In the genomic region with DNA sequence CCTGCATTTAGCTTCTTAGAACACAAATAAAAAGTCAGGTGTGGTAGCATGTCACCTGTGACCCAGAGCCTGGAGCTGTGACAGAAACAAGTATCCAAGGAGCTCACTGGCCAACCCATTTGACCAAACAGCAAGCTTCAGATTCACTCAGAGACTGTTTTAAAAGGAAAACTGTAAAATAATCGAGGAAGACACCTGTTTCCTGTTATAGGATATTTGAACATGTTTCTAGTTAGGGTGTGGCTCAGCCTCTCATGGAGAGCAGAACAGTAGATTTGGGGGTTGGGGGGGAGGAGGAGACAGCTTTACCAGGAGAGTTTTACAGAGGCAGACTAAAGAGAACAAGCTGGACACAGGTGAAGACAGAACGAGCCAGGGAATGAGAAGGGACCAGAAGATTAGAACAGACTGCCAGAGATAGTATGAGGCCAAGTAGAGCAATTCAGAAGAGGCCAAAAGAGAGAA, we compare ENCODE assay signal across 13 mouse cellular contexts.
A peak's percentile ranks its signal among the peaks of the same experiment; 100 is the strongest.
DNase-seq lines count a peak whose midpoint lies in the region; ATAC-seq and TF ChIP-seq lines count a peak whose summit lies in the region.
"Had no signal": no experiment of that assay in that cellular context is flagged by ENCODE, and none has a peak within 500 bp of the region (broad histone marks: within the 10 kb centered on the region; RNA-seq: fewer than 3 reads in every experiment).

No protein-coding gene starts in this region.

- H3K27me3 ChIP-seq in heart, embryonic 10.5 days (ENCODE audit: insufficient read depth, poor library complexity, severe bottlenecking): no peaks in the 10 kb centered on the region
- H3K27me3 ChIP-seq in stomach, postnatal 0 days (ENCODE audit: control insufficient read depth, insufficient read depth, low read length): no peaks in the 10 kb centered on the region

- H3K4me2 ChIP-seq in stomach, postnatal 0 days (replicated peaks; ENCODE audit: low read depth): no peak overlapping the region

- H3K9ac ChIP-seq in stomach, postnatal 0 days (ENCODE audit: low read length): no peak overlapping the region

- peak; percentile 48 for DNase-seq in heart, embryonic 10.5 days (ENCODE audit: low spot score)
- DNase-seq in heart, postnatal 14 days: no peak
- DNase-seq in urinary bladder, postnatal 14 days (ENCODE audit: low spot score): peak; percentile 12
- DNase-seq in urinary bladder, postnatal 10 days (ENCODE audit: low spot score): no peak
- DNase-seq in stomach, postnatal 0 days (ENCODE audit: low spot score): peak; percentile 34
- DNase-seq in left cerebral cortex, postnatal 4 days: no peak
- DNase-seq in right cerebral cortex, postnatal 14 days: no peak
- DNase-seq: cerebellum, postnatal 25 days; kidney, adult 8-10 months; lung, postnatal 14 days; right cerebral cortex, postnatal 4 days had no signal

- no peak for TF ChIP-seq EP300 in stomach, postnatal 0 days (optimal IDR thresholded peaks at IDR 0.05)

- 55% methylated on average over 2 of the region's 2 CpGs for WGBS in heart, embryonic 10.5 days
- WGBS in stomach, postnatal 0 days: 23% methylated on average over 2 of the region's 2 CpGs

- ATAC-seq in hematopoietic stem cell, adult 5-6 weeks (replicated peaks in 1 of 2; ENCODE audit: insufficient read depth in 1 of 2, low FRiP score in 2 of 2, low TSS enrichment in 1 of 2, low read depth in 1 of 2, poor library complexity in 2 of 2, severe bottlenecking in 2 of 2): peak; percentile 44 to 51
- peak; percentile 81 for ATAC-seq in stomach, postnatal 0 days (ENCODE audit: low FRiP score, low TSS enrichment)

- intact Hi-C loops in heart, postnatal 14 days (cut with DNase I): no loop called here
- intact Hi-C loops in left cerebral cortex, postnatal 4 days (cut with DNase I): no loop called here

- no peaks in the 10 kb centered on the region for H3K36me3 ChIP-seq in heart, embryonic 10.5 days
- no peaks in the 10 kb centered on the region for H3K36me3 ChIP-seq in stomach, postnatal 0 days (ENCODE audit: control insufficient read depth, insufficient read depth, low read length)
- H3K36me3 ChIP-seq: hindbrain, embryonic 10.5 days had no signal

- H3K4me1 ChIP-seq in heart, embryonic 10.5 days: peaks cover 21% of the 10 kb centered on the region
- H3K4me1 ChIP-seq in stomach, postnatal 0 days (replicated peaks; ENCODE audit: control insufficient read depth, insufficient read depth): no peaks in the 10 kb centered on the region

- no peak for TF ChIP-seq CTCF in stomach, postnatal 0 days (IDR thresholded peaks at IDR 0.05; ENCODE audit: low read depth)

- H3K27ac ChIP-seq in heart, embryonic 10.5 days: no peak overlapping the region
- H3K27ac ChIP-seq in stomach, postnatal 0 days (replicated peaks): peak overlapping the region; percentile 67
- H3K27ac ChIP-seq: hindbrain, embryonic 10.5 days had no signal

- no peaks in the 10 kb centered on the region for H3K9me3 ChIP-seq in heart, embryonic 10.5 days
- no peaks in the 10 kb centered on the region for H3K9me3 ChIP-seq in stomach, postnatal 0 days (ENCODE audit: control insufficient read depth, low read length)
- H3K9me3 ChIP-seq: hindbrain, embryonic 10.5 days had no signal

- no peak overlapping the region for H3K4me3 ChIP-seq in heart, embryonic 10.5 days
- H3K4me3 ChIP-seq in stomach, postnatal 0 days (ENCODE audit: low read depth, low read length): no peak overlapping the region
- H3K4me3 ChIP-seq: hindbrain, embryonic 10.5 days had no signal

Comparison
In these comparisons a context has a peak if more than half of its experiments do, and no peak if none do; other contexts are left out.
1. DNase-seq: peak in heart, embryonic 10.5 days (single experiment), urinary bladder, postnatal 14 days (single experiment) and stomach, postnatal 0 days (single experiment); none in heart, postnatal 14 days (0 of 2), urinary bladder, postnatal 10 days (single experiment), left cerebral cortex, postnatal 4 days (single experiment) and right cerebral cortex, postnatal 14 days (single experiment).